Mouse (Mus musculus) small intestine, adult 2 months (tissue): ENCODE measurements at regions not wholly inside any gene's neighbourhood (a gene's known extent, or its start where the extent isn't known, plus 50 kb on each side); places are given as distances from the start of the nearest gene placed in this dataset.

Source experiments
- CTCF ChIP-seq: fragments of 200-500 bp; IDR thresholded peaks from 2 replicates; pipeline ENCODE4 v1.5.1; 2012; ENCODE audit warnings: low read depth, mild to moderate bottlenecking, control low read depth, inconsistent platforms, low read length, moderate library complexity, mixed read lengths; ENCODE audit not compliant: insufficient replicate concordance, insufficient read length; ENCODE audit errors: extremely low read depth
- POLR2A ChIP-seq: fragments of 200-500 bp; IDR thresholded peaks from 2 replicates; pipeline ENCODE4 v1.6.1; 2012; ENCODE audit warnings: low read depth, mild to moderate bottlenecking, control low read depth, inconsistent platforms, low read length, moderate library complexity

DNA sequence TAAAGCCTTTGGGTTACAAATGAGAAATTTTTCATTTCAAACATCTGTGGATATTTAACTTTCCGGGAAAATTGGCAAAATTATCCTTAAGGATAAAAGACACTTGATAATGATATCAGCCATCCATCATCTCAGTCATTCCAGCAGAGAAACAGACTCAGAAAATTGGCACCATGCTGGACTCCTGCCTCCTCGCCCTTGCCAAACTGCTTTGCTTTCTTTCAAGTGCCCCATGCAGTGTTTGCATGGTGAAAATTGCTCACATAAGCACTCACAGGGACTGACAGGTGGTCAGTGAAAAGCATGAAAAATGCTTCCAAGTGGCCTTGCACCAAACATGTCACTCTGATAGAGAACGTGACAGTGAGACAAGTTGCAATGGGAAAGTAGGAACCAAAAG, 464.2 kb upstream of the Zfp960 start:
- TF ChIP-seq CTCF = no peak
- no peak for TF ChIP-seq POLR2A
